8 mouse cellular contexts compared by ENCODE assay signal in genomic region chr14:60176891-60177613, GRCm38 (mm10). TPM values are rescaled to one million over a fixed set of nuclear protein-coding genes. Genes with fewer than 3 reads are reported as not detected.
DNase-seq lines count a peak whose midpoint lies in the region; ATAC-seq and TF ChIP-seq lines count a peak whose summit lies in the region.

No protein-coding gene starts in this region.

- no peaks in the 10 kb centered on the region for H3K9me3 ChIP-seq in heart, embryonic 12.5 days (replicated peaks)
- no peaks in the 10 kb centered on the region for H3K9me3 ChIP-seq in kidney, postnatal 0 days (replicated peaks; ENCODE audit: low read length)
- no peaks in the 10 kb centered on the region for H3K9me3 ChIP-seq in limb, embryonic 15.5 days
- no peaks in the 10 kb centered on the region for H3K9me3 ChIP-seq in midbrain, postnatal 0 days (ENCODE audit: low read length)

- peak overlapping the region; percentile 83 for H3K4me3 ChIP-seq in heart, embryonic 12.5 days
- H3K4me3 ChIP-seq in kidney, postnatal 0 days (replicated peaks; ENCODE audit: low read depth, low read length), result peak overlapping the region; percentile 68
- H3K4me3 ChIP-seq in limb, embryonic 15.5 days, result peak overlapping the region; percentile 61
- peak overlapping the region; percentile 77 for H3K4me3 ChIP-seq in midbrain, postnatal 0 days (ENCODE audit: low read depth, low read length)

- WGBS in heart, embryonic 12.5 days, result under 1% methylated on average over 82 of the region's 84 CpGs
- WGBS in kidney, postnatal 0 days, result under 1% methylated on average over 74 of the region's 84 CpGs
- under 1% methylated on average over 75 of the region's 84 CpGs for WGBS in limb, embryonic 15.5 days
- WGBS in midbrain, postnatal 0 days, result under 1% methylated on average over 50 of the region's 84 CpGs

- TF ChIP-seq CTCF in kidney, postnatal 0 days (IDR thresholded peaks at IDR 0.05; ENCODE audit: low read depth), result no peak
- TF ChIP-seq CTCF in midbrain, postnatal 0 days (IDR thresholded peaks at IDR 0.05), result no peak

- peaks cover 3% of the 10 kb centered on the region; the same call in 1 of the 2 replicates for H3K36me3 ChIP-seq in heart, embryonic 12.5 days
- no peaks in the 10 kb centered on the region for H3K36me3 ChIP-seq in kidney, postnatal 0 days (ENCODE audit: insufficient read depth, low read length)
- H3K36me3 ChIP-seq in limb, embryonic 15.5 days, result no peaks in the 10 kb centered on the region
- no peaks in the 10 kb centered on the region for H3K36me3 ChIP-seq in midbrain, postnatal 0 days (ENCODE audit: insufficient read depth, low read length)

- peak overlapping the region; percentile 91 for H3K9ac ChIP-seq in heart, embryonic 12.5 days
- peak overlapping the region; percentile 62 for H3K9ac ChIP-seq in kidney, postnatal 0 days (ENCODE audit: low read depth, low read length)
- peak overlapping the region; percentile 54 for H3K9ac ChIP-seq in limb, embryonic 15.5 days
- H3K9ac ChIP-seq in midbrain, postnatal 0 days (replicated peaks; ENCODE audit: low read length, poor library complexity, severe bottlenecking), result peak overlapping the region; percentile 95

- peaks cover 12% of the 10 kb centered on the region; the same call in 1 of the 2 replicates for H3K27me3 ChIP-seq in heart, embryonic 12.5 days (replicated peaks)
- H3K27me3 ChIP-seq in kidney, postnatal 0 days (ENCODE audit: insufficient read depth, low read length), result no peaks in the 10 kb centered on the region
- peaks cover 59% of the 10 kb centered on the region for H3K27me3 ChIP-seq in limb, embryonic 15.5 days
- no peaks in the 10 kb centered on the region for H3K27me3 ChIP-seq in midbrain, postnatal 0 days (ENCODE audit: insufficient read depth, low read length)

- peaks cover 34% of the 10 kb centered on the region for H3K4me1 ChIP-seq in heart, embryonic 12.5 days (replicated peaks)
- H3K4me1 ChIP-seq in kidney, postnatal 0 days (replicated peaks; ENCODE audit: insufficient read depth, low read length), result no peaks in the 10 kb centered on the region; the same call in 1 of the 2 replicates
- peaks cover 13% of the 10 kb centered on the region; the same call in 1 of the 2 replicates for H3K4me1 ChIP-seq in limb, embryonic 15.5 days
- peaks cover 7% of the 10 kb centered on the region for H3K4me1 ChIP-seq in midbrain, postnatal 0 days (ENCODE audit: insufficient read depth, low read length)

- peak; percentile 8 to 28 for DNase-seq in lung, adult 18-20 months
- no peak for DNase-seq in lung, postnatal 25 days (ENCODE audit: low spot score)
- peak; percentile 69 for DNase-seq in embryo, embryonic 11 days
- DNase-seq in kidney, postnatal 0 days (ENCODE audit: low spot score), result peak; percentile 47
- DNase-seq in midbrain, postnatal 0 days (ENCODE audit: low spot score), result peak; percentile 83
- peak; percentile 82 for DNase-seq in testis, postnatal 10 days (ENCODE audit: low spot score)

- H3K4me2 ChIP-seq in heart, embryonic 12.5 days, result peak overlapping the region; percentile 90
- H3K4me2 ChIP-seq in kidney, postnatal 0 days (ENCODE audit: low read length), result peak overlapping the region; percentile 100
- peak overlapping the region; percentile 99 for H3K4me2 ChIP-seq in limb, embryonic 15.5 days
- peak overlapping the region; percentile 86 for H3K4me2 ChIP-seq in midbrain, postnatal 0 days (ENCODE audit: low read depth, low read length, poor library complexity, severe bottlenecking)

- peak; percentile 78 for ATAC-seq in heart, embryonic 12.5 days (ENCODE audit: insufficient number of reproducible peaks, low FRiP score)
- ATAC-seq in kidney, postnatal 0 days (replicated peaks; ENCODE audit: low FRiP score, low read depth), result peak; percentile 79
- peak; percentile 55; the same call in 1 of the 2 replicates for ATAC-seq in limb, embryonic 15.5 days (ENCODE audit: insufficient number of reproducible peaks, low FRiP score, low TSS enrichment, low read depth)
- ATAC-seq in midbrain, postnatal 0 days (ENCODE audit: low FRiP score), result peak; percentile 88

- H3K27ac ChIP-seq in heart, embryonic 12.5 days (ENCODE audit: poor library complexity, severe bottlenecking), result peak overlapping the region; percentile 70
- H3K27ac ChIP-seq in kidney, postnatal 0 days, result no peak overlapping the region
- no peak overlapping the region for H3K27ac ChIP-seq in limb, embryonic 15.5 days
- peak overlapping the region; percentile 93 for H3K27ac ChIP-seq in midbrain, postnatal 0 days (ENCODE audit: low read depth, low read length)

RNA-seq across cellular contexts. Expression of gene Atp8a2, which starts 19.9 kb away (rescaled TPM):
- 10.8 and 13.0 TPM in 2 replicates for polyA plus RNA-seq in heart, embryonic 12.5 days (2016; fragmentation: Nextera tagmentation; extraction: Ambion mirVana)
- 0.59 and 0.84 TPM in 2 replicates for polyA plus RNA-seq in kidney, postnatal 0 days (2015; fragmentation: Nextera tagmentation; extraction: Ambion mirVana)
- polyA plus RNA-seq in limb, embryonic 15.5 days (2015; fragmentation: Nextera tagmentation; extraction: Ambion mirVana), result 1.0 and 1.9 TPM in 2 replicates
- total RNA-seq in midbrain, postnatal 0 days (2014; rRNA removed), result 65.9 and 81.7 TPM in 2 replicates
- 36.0 and 43.0 TPM in 2 replicates for polyA plus RNA-seq in midbrain, postnatal 0 days (2015; fragmentation: Nextera tagmentation; extraction: Ambion mirVana)

Comparison
In these comparisons a context has a peak if more than half of its experiments do, and no peak if none do; other contexts are left out.
1. H3K27ac ChIP-seq: peak in heart, embryonic 12.5 days (single experiment) and midbrain, postnatal 0 days (single experiment); none in kidney, postnatal 0 days (single experiment) and limb, embryonic 15.5 days (single experiment).
2. Peak in every context shown above with its lines, with median percentiles within 50 percentile points of each other: ATAC-seq, H3K4me2 ChIP-seq, H3K4me3 ChIP-seq and H3K9ac ChIP-seq.